Mouse (Mus musculus): ENCODE data around the gene Madd. TPM values are rescaled to one million over a fixed set of nuclear protein-coding genes. Genes with fewer than 3 reads are reported as not detected.

Gene Madd
- polyA plus RNA-seq, 1 experiment from 2014 or later: 13.7 TPM

GRCm38 (mm10) chr2:91128761-91129160, 54.9 kb downstream of the Madd start:
- Histone ChIP-seq H3K9me3 (ENCODE audit: control insufficient read depth, low read length) (no peaks in the 10 kb centered on the region), H3K4me2 (no peak overlapping the region), H3K4me1 (replicated peaks; ENCODE audit: control insufficient read depth, insufficient read depth, low read length) (no peaks in the 10 kb centered on the region), H3K9ac (ENCODE audit: low read depth, low read length) (no peak overlapping the region), H3K27ac (ENCODE audit: low read depth, low read length) (no peak overlapping the region), H3K27me3 (replicated peaks; ENCODE audit: control insufficient read depth, insufficient read depth, low read length) (no peaks in the 10 kb centered on the region), H3K4me3 (ENCODE audit: low read depth, low read length) (no peak overlapping the region), H3K36me3 (ENCODE audit: control insufficient read depth, insufficient read depth, low read length) (no peaks in the 10 kb centered on the region)
- ATAC-seq (replicated peaks; ENCODE audit: low FRiP score) (no peak), DNase-seq (ENCODE audit: low spot score) (no peak)
- 72% methylated on average over 5 of the region's 5 CpGs for WGBS

- 85% methylated on average over 10 of the region's 10 CpGs for WGBS
- no peaks in the 10 kb centered on the region for H3K9me3 ChIP-seq (ENCODE audit: control insufficient read depth, low read length)
- H3K4me3 ChIP-seq (ENCODE audit: low read depth, low read length): no peak overlapping the region
- no peak overlapping the region for H3K9ac ChIP-seq (ENCODE audit: low read depth, low read length)
- H3K27me3 ChIP-seq (replicated peaks; ENCODE audit: control insufficient read depth, insufficient read depth, low read length): no peaks in the 10 kb centered on the region
- H3K4me2 ChIP-seq: no peak overlapping the region
- H3K4me1 ChIP-seq (replicated peaks; ENCODE audit: control insufficient read depth, insufficient read depth, low read length): no peaks in the 10 kb centered on the region
- ATAC-seq (replicated peaks; ENCODE audit: low FRiP score): no peak
- no peaks in the 10 kb centered on the region for H3K36me3 ChIP-seq (ENCODE audit: control insufficient read depth, insufficient read depth, low read length)
- no peak for DNase-seq (ENCODE audit: low spot score)
- no peak overlapping the region for H3K27ac ChIP-seq (ENCODE audit: low read depth, low read length)
Observed at GRCm38 (mm10) chr2:91125101-91125500, 58.5 kb downstream of the Madd start.

GRCm38 (mm10) chr2:91123521-91123920, 60.1 kb downstream of the Madd start:
- no peak overlapping the region for H3K27ac ChIP-seq (ENCODE audit: low read depth, low read length)
- H3K9ac ChIP-seq (ENCODE audit: low read depth, low read length): no peak overlapping the region
- H3K4me3 ChIP-seq (ENCODE audit: low read depth, low read length): no peak overlapping the region
- no peaks in the 10 kb centered on the region for H3K9me3 ChIP-seq (ENCODE audit: control insufficient read depth, low read length)
- no peak for ATAC-seq (replicated peaks; ENCODE audit: low FRiP score)
- H3K4me2 ChIP-seq: no peak overlapping the region
- H3K27me3 ChIP-seq (replicated peaks; ENCODE audit: control insufficient read depth, insufficient read depth, low read length): no peaks in the 10 kb centered on the region
- H3K4me1 ChIP-seq (replicated peaks; ENCODE audit: control insufficient read depth, insufficient read depth, low read length): no peaks in the 10 kb centered on the region
- 78% methylated on average over 6 of the region's 6 CpGs for WGBS
- no peak for DNase-seq (ENCODE audit: low spot score)
- H3K36me3 ChIP-seq (ENCODE audit: control insufficient read depth, insufficient read depth, low read length): no peaks in the 10 kb centered on the region

DNA sequence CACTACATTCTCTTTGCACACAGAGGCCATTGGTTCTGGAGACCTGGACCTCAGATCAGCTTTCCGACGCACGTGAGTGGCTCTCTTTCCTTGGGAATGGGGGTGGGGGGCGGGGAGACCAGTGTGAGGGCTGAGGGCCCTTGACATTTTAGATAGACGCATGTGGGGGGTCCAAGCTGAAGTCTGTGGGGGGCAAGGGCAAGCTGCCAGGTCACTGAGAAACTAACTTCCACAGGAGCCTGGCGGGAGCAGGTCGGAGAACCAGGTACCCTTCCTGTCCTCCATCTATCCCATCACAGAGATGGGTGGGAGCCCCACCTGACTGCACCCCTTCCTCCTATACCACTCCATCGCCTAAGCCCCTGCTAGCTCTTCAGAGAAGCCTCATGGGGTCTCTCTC, 62.1 kb downstream of the Madd start:
- H3K9me3 ChIP-seq (ENCODE audit: control insufficient read depth, low read length): no peaks in the 10 kb centered on the region
- no peak overlapping the region for H3K9ac ChIP-seq (ENCODE audit: low read depth, low read length)
- H3K4me2 ChIP-seq: no peak overlapping the region
- H3K4me1 ChIP-seq (replicated peaks; ENCODE audit: control insufficient read depth, insufficient read depth, low read length): no peaks in the 10 kb centered on the region
- 56% methylated on average over 8 of the region's 8 CpGs for WGBS
- no peak overlapping the region for H3K27ac ChIP-seq (ENCODE audit: low read depth, low read length)
- H3K36me3 ChIP-seq (ENCODE audit: control insufficient read depth, insufficient read depth, low read length): no peaks in the 10 kb centered on the region
- no peak for ATAC-seq (replicated peaks; ENCODE audit: low FRiP score)
- H3K27me3 ChIP-seq (replicated peaks; ENCODE audit: control insufficient read depth, insufficient read depth, low read length): no peaks in the 10 kb centered on the region
- no peak for DNase-seq (ENCODE audit: low spot score)
- no peak overlapping the region for H3K4me3 ChIP-seq (ENCODE audit: low read depth, low read length)

- H3K27ac ChIP-seq (ENCODE audit: low read depth, low read length): no peak overlapping the region
- no peak overlapping the region for H3K4me2 ChIP-seq
- H3K4me1 ChIP-seq (replicated peaks; ENCODE audit: control insufficient read depth, insufficient read depth, low read length): no peaks in the 10 kb centered on the region
- DNase-seq (ENCODE audit: low spot score): no peak
- ATAC-seq (replicated peaks; ENCODE audit: low FRiP score): no peak
- H3K9me3 ChIP-seq (ENCODE audit: control insufficient read depth, low read length): no peaks in the 10 kb centered on the region
- WGBS: 67% methylated on average over 6 of the region's 6 CpGs
- no peak overlapping the region for H3K4me3 ChIP-seq (ENCODE audit: low read depth, low read length)
- no peak overlapping the region for H3K9ac ChIP-seq (ENCODE audit: low read depth, low read length)
- no peaks in the 10 kb centered on the region for H3K36me3 ChIP-seq (ENCODE audit: control insufficient read depth, insufficient read depth, low read length)
- no peaks in the 10 kb centered on the region for H3K27me3 ChIP-seq (replicated peaks; ENCODE audit: control insufficient read depth, insufficient read depth, low read length)
Observed at GRCm38 (mm10) chr2:91121011-91121410, 62.6 kb downstream of the Madd start.

GRCm38 (mm10) chr2:91120261-91120671, 63.4 kb downstream of the Madd start:
- no peaks in the 10 kb centered on the region for H3K4me1 ChIP-seq (replicated peaks; ENCODE audit: control insufficient read depth, insufficient read depth, low read length)
- DNase-seq (ENCODE audit: low spot score) (no peak), ATAC-seq (replicated peaks; ENCODE audit: low FRiP score) (no peak)
- no peak overlapping the region for H3K27ac ChIP-seq (ENCODE audit: low read depth, low read length)
- H3K9ac ChIP-seq (ENCODE audit: low read depth, low read length): no peak overlapping the region
- WGBS: 59% methylated on average over 6 of the region's 6 CpGs
- H3K4me3 ChIP-seq (ENCODE audit: low read depth, low read length): no peak overlapping the region
- no peaks in the 10 kb centered on the region for H3K9me3 ChIP-seq (ENCODE audit: control insufficient read depth, low read length)
- no peak overlapping the region for H3K4me2 ChIP-seq
- H3K27me3 ChIP-seq (replicated peaks; ENCODE audit: control insufficient read depth, insufficient read depth, low read length): no peaks in the 10 kb centered on the region
- H3K36me3 ChIP-seq (ENCODE audit: control insufficient read depth, insufficient read depth, low read length): no peaks in the 10 kb centered on the region

DNA sequence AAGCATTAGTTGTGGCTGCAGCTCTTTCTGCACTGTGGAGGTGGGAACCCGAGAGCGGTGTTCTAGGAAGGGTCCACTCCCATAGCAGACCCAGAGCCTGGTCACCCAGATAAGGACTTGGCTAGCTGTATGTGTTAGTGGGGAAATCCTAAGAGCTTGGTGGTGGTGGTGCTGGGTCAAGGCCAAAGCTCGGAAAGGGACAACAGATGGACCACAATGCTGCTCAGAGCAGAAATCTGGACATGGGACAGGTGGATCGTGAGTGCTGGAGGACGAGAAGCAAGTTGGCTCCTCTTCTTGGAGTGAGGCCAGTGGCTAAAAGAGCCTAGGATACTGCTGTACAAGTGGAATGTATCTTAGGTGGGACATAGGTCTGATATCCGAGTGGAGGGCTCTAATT, 64.1 kb downstream of the Madd start:
- no peak overlapping the region for H3K4me3 ChIP-seq (ENCODE audit: low read depth, low read length)

DNA sequence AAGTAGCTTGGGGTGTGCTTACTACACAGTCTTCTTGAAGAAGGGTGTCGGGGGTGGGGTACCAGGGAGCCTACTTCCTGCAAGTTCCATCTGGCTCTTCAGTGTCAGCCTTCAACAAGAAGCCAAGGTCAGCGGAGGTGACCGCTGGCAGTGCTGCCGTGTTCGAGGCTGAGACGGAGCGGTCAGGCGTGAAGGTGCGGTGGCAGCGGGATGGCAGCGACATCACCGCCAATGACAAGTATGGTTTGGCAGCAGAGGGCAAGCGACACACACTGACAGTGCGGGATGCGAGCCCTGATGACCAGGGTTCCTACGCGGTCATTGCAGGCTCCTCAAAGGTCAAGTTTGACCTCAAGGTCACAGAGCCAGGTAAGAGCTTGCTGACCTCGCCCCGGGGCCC, 64.6 kb downstream of the Madd start:
- Histone ChIP-seq H3K4me1 (replicated peaks; ENCODE audit: control insufficient read depth, insufficient read depth, low read length) (peaks cover 8% of the 10 kb centered on the region), H3K9me3 (ENCODE audit: control insufficient read depth, low read length) (no peaks in the 10 kb centered on the region), H3K27me3 (replicated peaks; ENCODE audit: control insufficient read depth, insufficient read depth, low read length) (no peaks in the 10 kb centered on the region), H3K9ac (ENCODE audit: low read depth, low read length) (no peak overlapping the region), H3K4me2 (no peak overlapping the region), H3K36me3 (ENCODE audit: control insufficient read depth, insufficient read depth, low read length) (no peaks in the 10 kb centered on the region), H3K4me3 (ENCODE audit: low read depth, low read length) (no peak overlapping the region), H3K27ac (ENCODE audit: low read depth, low read length) (no peak overlapping the region)
- DNase-seq (ENCODE audit: low spot score) (no peak), ATAC-seq (replicated peaks; ENCODE audit: low FRiP score) (no peak)
- WGBS: 91% methylated on average over 19 of the region's 19 CpGs

More for the DNA sequence above, 64.1 kb downstream of the Madd start:
- Histone ChIP-seq H3K9me3 (ENCODE audit: control insufficient read depth, low read length) (no peaks in the 10 kb centered on the region), H3K4me2 (no peak overlapping the region), H3K27me3 (replicated peaks; ENCODE audit: control insufficient read depth, insufficient read depth, low read length) (no peaks in the 10 kb centered on the region), H3K4me1 (replicated peaks; ENCODE audit: control insufficient read depth, insufficient read depth, low read length) (peaks cover 3% of the 10 kb centered on the region), H3K36me3 (ENCODE audit: control insufficient read depth, insufficient read depth, low read length) (no peaks in the 10 kb centered on the region), H3K9ac (ENCODE audit: low read depth, low read length) (no peak overlapping the region), H3K27ac (ENCODE audit: low read depth, low read length) (no peak overlapping the region)
- ATAC-seq (replicated peaks; ENCODE audit: low FRiP score) (no peak), DNase-seq (ENCODE audit: low spot score) (no peak)
- WGBS: 82% methylated on average over 6 of the region's 6 CpGs

DNA sequence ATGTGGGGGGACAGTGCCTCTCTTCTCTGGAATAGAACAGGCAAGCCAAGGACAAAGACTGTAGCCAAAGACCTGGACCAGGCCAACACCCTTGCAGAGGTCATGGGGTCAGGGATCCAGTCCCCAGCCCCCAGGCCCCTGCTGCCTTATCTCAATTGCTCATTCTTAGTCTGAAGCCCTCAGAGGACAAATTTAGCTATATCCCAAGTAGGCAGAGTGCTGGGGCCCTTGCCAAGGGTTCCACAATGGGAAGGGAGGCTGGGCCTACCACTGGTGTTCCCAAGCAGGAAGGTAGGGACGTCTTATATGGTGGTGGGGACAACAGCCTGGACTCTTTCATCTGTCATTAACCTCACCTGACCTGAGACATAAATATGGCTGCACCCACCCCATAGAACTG, 65.0 kb downstream of the Madd start:
- Histone ChIP-seq H3K4me2 (no peak overlapping the region), H3K4me1 (replicated peaks; ENCODE audit: control insufficient read depth, insufficient read depth, low read length) (peaks cover 12% of the 10 kb centered on the region), H3K27me3 (replicated peaks; ENCODE audit: control insufficient read depth, insufficient read depth, low read length) (no peaks in the 10 kb centered on the region), H3K36me3 (ENCODE audit: control insufficient read depth, insufficient read depth, low read length) (no peaks in the 10 kb centered on the region), H3K9me3 (ENCODE audit: control insufficient read depth, low read length) (no peaks in the 10 kb centered on the region), H3K27ac (ENCODE audit: low read depth, low read length) (no peak overlapping the region), H3K4me3 (ENCODE audit: low read depth, low read length) (no peak overlapping the region), H3K9ac (ENCODE audit: low read depth, low read length) (no peak overlapping the region)
- DNase-seq (ENCODE audit: low spot score) (no peak), ATAC-seq (replicated peaks; ENCODE audit: low FRiP score) (no peak)
- WGBS: 87% methylated on average over 1 of the region's 1 CpGs
